In the genomic region with DNA sequence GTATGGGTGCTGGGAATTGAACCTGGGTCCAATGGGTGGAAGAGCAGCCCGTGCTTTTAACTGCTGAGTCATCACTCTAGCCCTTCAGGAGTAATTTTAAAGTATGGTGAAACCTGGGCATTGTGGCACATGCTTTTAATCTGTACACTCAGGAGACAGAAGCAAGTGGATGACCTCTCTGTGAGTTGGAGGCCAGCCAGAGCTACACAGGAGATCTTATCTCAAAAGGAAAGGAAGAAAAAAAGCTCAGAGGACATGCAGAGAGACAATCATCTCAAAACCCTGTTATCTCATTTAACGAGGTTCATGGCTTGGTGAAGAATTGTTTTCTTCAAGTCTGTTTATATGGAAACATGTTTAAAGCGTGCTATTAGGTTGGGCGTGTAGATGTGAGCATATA, we compare ENCODE assay signal across 13 mouse cellular contexts. TPM values are rescaled to one million over a fixed set of nuclear protein-coding genes. Genes with fewer than 3 reads are reported as not detected.
A peak's percentile ranks its signal among the peaks of the same experiment; 100 is the strongest.
DNase-seq lines count a peak whose midpoint lies in the region; ATAC-seq and TF ChIP-seq lines count a peak whose summit lies in the region.
"Had no signal": no experiment of that assay in that cellular context is flagged by ENCODE, and none has a peak within 500 bp of the region (broad histone marks: within the 10 kb centered on the region; RNA-seq: fewer than 3 reads in every experiment).

No protein-coding gene starts in this region.

- H3K27ac ChIP-seq in lung, postnatal 0 days (ENCODE audit: low read length), result peak overlapping the region; percentile 20; the same call in 1 of the 2 replicates
- H3K27ac ChIP-seq: forebrain, embryonic 15.5 days; heart, embryonic 10.5 days; limb, embryonic 13.5 days; midbrain, embryonic 12.5 days had no signal

- TF ChIP-seq EP300 in lung, postnatal 0 days (IDR thresholded peaks at IDR 0.05), result peak; percentile 52; the same call in 1 of the 2 replicates

- no peak overlapping the region for H3K4me2 ChIP-seq in lung, postnatal 0 days (replicated peaks; ENCODE audit: low read depth, low read length)
- H3K4me2 ChIP-seq: forebrain, embryonic 15.5 days; limb, embryonic 13.5 days; midbrain, embryonic 12.5 days had no signal

- no peaks in the 10 kb centered on the region for H3K4me1 ChIP-seq in lung, postnatal 0 days (ENCODE audit: insufficient read depth, low read depth, low read length)
- H3K4me1 ChIP-seq in G1E (ENCODE audit: insufficient read depth, low read depth, low read length), result peaks cover 21% of the 10 kb centered on the region
- H3K4me1 ChIP-seq: forebrain, embryonic 15.5 days; heart, embryonic 10.5 days; limb, embryonic 13.5 days; midbrain, embryonic 12.5 days had no signal

- ATAC-seq in lung, postnatal 0 days, result no peak
- peak; percentile 66 for ATAC-seq in G1E (ENCODE audit: extremely low read depth, insufficient number of reproducible peaks, low FRiP score, poor library complexity, severe bottlenecking)
- ATAC-seq in erythroblast, adult 5-6 weeks (replicated peaks; ENCODE audit: low FRiP score, poor library complexity, severe bottlenecking), result 0 out of 2 replicates have a peak, but pooled peaks have one; percentile 33
- ATAC-seq: forebrain, embryonic 15.5 days had no signal

- DNase-seq in lung, postnatal 0 days (ENCODE audit: low spot score), result no peak
- DNase-seq in lung, postnatal 36 days, result no peak
- no peak for DNase-seq in G1E (ENCODE audit: low spot score)
- DNase-seq in naive thymus-derived CD4-positive, alpha-beta T cell, adult 2 months (ENCODE audit: low read depth), result peak; percentile 43
- DNase-seq in kidney, postnatal 4 days, result no peak
- DNase-seq in B cell, adult 2 months, result no peak
- DNase-seq: right cerebral cortex, postnatal 4 days; thymus, postnatal 14 days had no signal

- H3K4me3 ChIP-seq in lung, postnatal 0 days (ENCODE audit: low read depth, low read length), result no peak overlapping the region
- H3K4me3 ChIP-seq in G1E (ENCODE audit: low read depth, low read length), result no peak overlapping the region
- H3K4me3 ChIP-seq: forebrain, embryonic 15.5 days; heart, embryonic 10.5 days; limb, embryonic 13.5 days; midbrain, embryonic 12.5 days had no signal

- H3K27me3 ChIP-seq in lung, postnatal 0 days (replicated peaks; ENCODE audit: insufficient read depth, low read length), result no peaks in the 10 kb centered on the region
- no peaks in the 10 kb centered on the region for H3K27me3 ChIP-seq in G1E (ENCODE audit: insufficient read depth, low read length)
- H3K27me3 ChIP-seq: forebrain, embryonic 15.5 days; limb, embryonic 13.5 days; midbrain, embryonic 12.5 days had no signal

- no peak for TF ChIP-seq CTCF in lung, postnatal 0 days (IDR thresholded peaks at IDR 0.05)
- no peak for TF ChIP-seq CTCF in G1E (IDR thresholded peaks at IDR 0.05; ENCODE audit: low read depth, low read length)

- H3K36me3 ChIP-seq in lung, postnatal 0 days (ENCODE audit: insufficient read depth, low read length), result peaks cover 10% of the 10 kb centered on the region; the same call in 1 of the 2 replicates
- peaks cover 82% of the 10 kb centered on the region for H3K36me3 ChIP-seq in G1E (replicated peaks)

- no peak overlapping the region for H3K9ac ChIP-seq in lung, postnatal 0 days (replicated peaks; ENCODE audit: low read depth)
- H3K9ac ChIP-seq: forebrain, embryonic 15.5 days; limb, embryonic 13.5 days; midbrain, embryonic 12.5 days had no signal

- H3K9me3 ChIP-seq in lung, postnatal 0 days (ENCODE audit: low read length), result no peaks in the 10 kb centered on the region
- H3K9me3 ChIP-seq in G1E (replicated peaks), result no peaks in the 10 kb centered on the region
- H3K9me3 ChIP-seq: forebrain, embryonic 15.5 days; heart, embryonic 10.5 days; limb, embryonic 13.5 days; midbrain, embryonic 12.5 days had no signal

- WGBS in lung, postnatal 0 days, result 49% methylated on average over 4 of the region's 4 CpGs

RNA-seq across cellular contexts. Expression of gene Tmem248, which starts 12.9 kb away (rescaled TPM):
- polyA plus RNA-seq in lung, postnatal 0 days (2015; fragmentation: Nextera tagmentation; extraction: Ambion mirVana), result 41.0 and 46.4 TPM in 2 replicates
- total RNA-seq in G1E (2014; fragmentation: Nextera tagmentation), result 62.4 and 63.5 TPM in 2 replicates
- 39.4 and 40.6 TPM in 2 replicates for total RNA-seq in G1E (2017)
- polyA plus RNA-seq in G1E (2012), result 27.3 and 34.6 TPM in 2 replicates
- 11.1 and 21.5 TPM in 2 replicates for total RNA-seq in erythroblast, adult 5-6 weeks (2015; ENCODE audit: low replicate concordance)
- 16.0 and 24.9 TPM in 2 replicates for total RNA-seq in erythroblast, adult 5-6 weeks (2017; ENCODE audit: low replicate concordance)

RNA-seq across cellular contexts. Expression of gene Rabgef1, which starts 32.4 kb away (rescaled TPM):
- polyA plus RNA-seq in lung, postnatal 0 days (2015; fragmentation: Nextera tagmentation; extraction: Ambion mirVana), result 48.4 and 50.5 TPM in 2 replicates
- total RNA-seq in G1E (2014; fragmentation: Nextera tagmentation), result 44.0 and 48.2 TPM in 2 replicates
- total RNA-seq in G1E (2017), result 52.9 and 80.4 TPM in 2 replicates
- polyA plus RNA-seq in G1E (2012), result 18.5 and 23.4 TPM in 2 replicates
- total RNA-seq in erythroblast, adult 5-6 weeks (2015; ENCODE audit: low replicate concordance), result 15.7 and 43.2 TPM in 2 replicates
- 40.7 and 47.1 TPM in 2 replicates for total RNA-seq in erythroblast, adult 5-6 weeks (2017; ENCODE audit: low replicate concordance)

RNA-seq across cellular contexts. Expression of gene Sbds, which starts 51.4 kb away (rescaled TPM):
- polyA plus RNA-seq in lung, postnatal 0 days (2015; fragmentation: Nextera tagmentation; extraction: Ambion mirVana), result 94.8 and 97.5 TPM in 2 replicates
- total RNA-seq in G1E (2014; fragmentation: Nextera tagmentation) (112 and 123 TPM in 2 replicates), G1E (2017) (76.1 and 91.8 TPM in 2 replicates)
- 18.9 and 28.1 TPM in 2 replicates for polyA plus RNA-seq in G1E (2012)
- total RNA-seq in erythroblast, adult 5-6 weeks (2015; ENCODE audit: low replicate concordance), result 16.7 and 22.1 TPM in 2 replicates
- 46.2 and 73.7 TPM in 2 replicates for total RNA-seq in erythroblast, adult 5-6 weeks (2017; ENCODE audit: low replicate concordance)

RNA-seq across cellular contexts. Expression of gene Tyw1, which starts 51.5 kb away (rescaled TPM):
- polyA plus RNA-seq in lung, postnatal 0 days (2015; fragmentation: Nextera tagmentation; extraction: Ambion mirVana), result 16.1 and 16.5 TPM in 2 replicates
- total RNA-seq in G1E (2014; fragmentation: Nextera tagmentation) (27.2 and 29.0 TPM in 2 replicates), G1E (2017) (26.3 and 26.7 TPM in 2 replicates)
- polyA plus RNA-seq in G1E (2012), result 6.5 and 6.7 TPM in 2 replicates
- 2.9 and 5.6 TPM in 2 replicates for total RNA-seq in erythroblast, adult 5-6 weeks (2015; ENCODE audit: low replicate concordance)
- total RNA-seq in erythroblast, adult 5-6 weeks (2017; ENCODE audit: low replicate concordance), result 9.2 and 9.8 TPM in 2 replicates

RNA-seq across cellular contexts. Expression of gene Kctd7, which starts 59.3 kb away (rescaled TPM):
- 5.1 and 5.5 TPM in 2 replicates for polyA plus RNA-seq in lung, postnatal 0 days (2015; fragmentation: Nextera tagmentation; extraction: Ambion mirVana)
- total RNA-seq in G1E (2014; fragmentation: Nextera tagmentation) (5.0 and 6.9 TPM in 2 replicates), G1E (2017) (10.2 and 10.3 TPM in 2 replicates)
- polyA plus RNA-seq in G1E (2012), result 7.8 and 10.3 TPM in 2 replicates
- 0.96 and 2.3 TPM in 2 replicates for total RNA-seq in erythroblast, adult 5-6 weeks (2015; ENCODE audit: low replicate concordance)
- 1.3 and 2.0 TPM in 2 replicates for total RNA-seq in erythroblast, adult 5-6 weeks (2017; ENCODE audit: low replicate concordance)
